Mouse (Mus musculus) B cell, adult 2 months (primary cell): ENCODE measurements at regions not wholly inside any gene's neighbourhood (a gene's known extent, or its start where the extent isn't known, plus 50 kb on each side); places are given as distances from the start of the nearest gene placed in this dataset.

Experiments used
- DNase-seq, 2 experiments: peaks; one replicate each; pipeline ENCODE4 v3.0.0; 2022

DNA sequence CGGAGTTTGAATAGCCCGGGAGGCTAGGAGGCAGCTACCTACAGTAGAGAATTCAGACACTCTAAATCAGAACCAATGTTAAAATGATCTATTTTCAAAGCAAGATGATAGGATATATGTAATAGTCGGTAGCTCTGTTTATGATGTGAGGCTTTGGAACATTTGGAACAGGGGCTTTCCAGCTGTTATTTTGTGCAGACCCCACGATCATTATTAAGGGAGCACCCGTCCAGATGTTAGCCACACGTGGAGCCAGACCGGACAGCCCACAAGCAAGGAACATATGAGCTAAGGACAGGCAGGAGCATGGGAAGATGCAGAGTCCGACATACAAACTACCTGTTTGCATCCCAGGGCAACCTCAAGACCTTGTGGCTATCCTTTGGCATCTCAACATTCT is 74.3 kb upstream of the Cpm start:
- no peak for DNase-seq

GRCm38 (mm10) chr10:117554533-117554932 is 74.8 kb upstream of the Cpm start:
- no peak for DNase-seq

DNA sequence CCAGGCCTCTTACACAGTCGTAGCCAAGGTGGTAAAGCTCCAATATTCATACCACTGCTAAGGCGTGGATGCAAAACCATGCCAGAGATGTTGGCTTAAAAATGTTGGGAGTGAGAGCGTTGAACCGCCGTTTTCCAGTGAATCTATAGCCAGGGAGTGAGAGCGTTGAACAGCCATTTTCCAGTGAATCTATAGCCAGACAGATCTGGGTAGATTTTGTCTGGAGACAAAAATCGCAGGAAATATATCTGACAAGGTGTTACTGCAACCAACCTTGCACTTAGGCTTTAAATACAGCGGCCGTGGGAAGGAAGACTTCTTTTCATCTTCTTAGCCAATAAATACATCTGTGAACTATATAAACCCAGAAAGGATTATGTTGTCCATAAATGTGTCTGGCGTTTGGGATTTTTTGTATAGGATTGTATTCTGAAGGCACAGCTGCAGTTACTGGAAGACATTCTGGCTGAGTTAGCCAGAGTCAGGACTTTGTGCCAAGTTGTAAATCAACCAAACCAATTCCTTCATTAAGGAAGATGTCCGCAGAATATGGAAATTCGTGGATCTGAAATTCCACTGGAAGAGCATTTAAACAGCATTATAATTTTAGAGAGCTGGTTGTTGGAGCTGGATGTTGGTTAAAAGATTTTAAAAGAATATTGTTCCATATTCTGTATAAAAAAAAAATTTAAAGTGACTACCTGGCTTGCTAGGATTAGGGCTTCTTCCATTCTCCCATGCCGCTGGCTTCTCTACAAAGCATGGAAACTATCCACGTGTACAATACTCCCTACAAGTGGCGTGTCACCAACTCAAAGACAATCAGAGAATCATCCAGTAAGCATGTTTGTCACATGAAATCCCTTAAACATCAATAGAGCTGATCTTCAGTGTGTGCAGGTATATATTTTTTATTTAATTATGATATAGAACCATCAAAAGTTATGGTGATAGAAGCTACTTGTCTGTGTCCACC is 75.8 kb upstream of the Cpm start:
- DNase-seq = no peak

DNA sequence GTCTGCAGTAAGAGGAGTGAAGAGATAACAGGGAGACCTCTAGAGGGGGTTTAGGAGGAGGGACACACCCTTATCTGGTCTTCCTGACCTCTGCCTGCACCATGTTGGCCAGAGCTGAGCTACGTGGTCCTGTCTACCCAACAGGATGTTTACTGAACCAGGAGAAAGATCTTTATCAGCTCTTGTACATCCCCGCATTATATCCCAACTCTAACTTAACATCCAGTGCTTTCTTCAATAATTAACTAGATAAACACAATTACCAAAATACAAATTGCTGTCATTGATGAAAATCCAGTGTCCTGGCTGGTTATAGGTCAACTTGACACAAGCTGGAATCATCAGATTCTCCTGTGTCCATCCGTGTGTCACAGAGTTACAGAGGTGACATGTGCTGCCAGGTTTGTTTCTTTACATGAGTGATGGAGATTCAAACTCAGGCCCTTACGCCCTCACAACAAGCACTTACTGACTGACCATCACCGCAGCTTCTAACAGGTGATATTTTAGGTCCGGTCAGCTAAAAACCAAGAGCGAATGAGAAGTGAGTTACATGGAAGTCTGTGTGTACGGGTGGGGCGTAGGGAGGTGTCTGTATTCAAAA is 77.1 kb upstream of the Cpm start:
- DNase-seq = no peak

- no peak for DNase-seq
Observed at GRCm38 (mm10) chr10:117551234-117552048, 77.9 kb upstream of the Cpm start.

- DNase-seq = no peak
Observed at GRCm38 (mm10) chr10:117549854-117550605, 79.3 kb upstream of the Cpm start.

- DNase-seq = no peak
Observed at GRCm38 (mm10) chr10:117549506-117549830, 79.8 kb upstream of the Cpm start.

DNA sequence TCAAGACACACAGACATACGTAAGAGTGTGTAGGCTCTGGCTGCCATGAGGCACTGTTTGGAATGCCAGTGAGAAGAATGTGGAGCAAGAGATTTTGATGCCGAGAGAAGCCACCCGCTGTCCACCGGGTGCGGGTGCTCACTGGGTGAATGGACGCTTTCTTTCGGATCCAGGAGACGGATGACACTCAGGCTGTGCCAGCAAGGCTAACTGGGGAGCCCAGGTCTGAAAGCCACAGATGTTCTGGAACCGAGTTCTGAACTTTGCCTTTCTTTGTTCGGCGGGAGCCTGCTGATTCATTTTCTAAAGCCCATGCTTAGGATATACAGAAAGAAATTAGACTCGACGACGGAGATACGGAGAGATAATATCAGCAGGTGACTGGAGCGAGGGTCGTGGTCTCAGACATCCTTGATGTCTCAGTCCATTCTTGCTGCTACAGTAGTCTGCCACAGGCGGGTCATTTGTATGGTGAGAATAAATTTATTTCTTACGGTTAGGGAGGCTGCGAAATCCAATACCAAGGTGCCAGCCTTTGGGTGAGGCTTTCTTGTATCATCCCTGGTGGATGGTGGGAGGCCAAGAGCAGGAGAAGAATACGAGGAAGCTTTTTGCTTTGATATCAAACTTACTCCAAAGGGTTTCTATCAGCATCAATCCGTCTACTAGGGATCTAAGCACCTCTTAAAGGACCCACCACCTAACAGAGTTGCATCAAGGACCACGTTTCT is 80.4 kb upstream of the Cpm start:
- no peak for DNase-seq

DNA sequence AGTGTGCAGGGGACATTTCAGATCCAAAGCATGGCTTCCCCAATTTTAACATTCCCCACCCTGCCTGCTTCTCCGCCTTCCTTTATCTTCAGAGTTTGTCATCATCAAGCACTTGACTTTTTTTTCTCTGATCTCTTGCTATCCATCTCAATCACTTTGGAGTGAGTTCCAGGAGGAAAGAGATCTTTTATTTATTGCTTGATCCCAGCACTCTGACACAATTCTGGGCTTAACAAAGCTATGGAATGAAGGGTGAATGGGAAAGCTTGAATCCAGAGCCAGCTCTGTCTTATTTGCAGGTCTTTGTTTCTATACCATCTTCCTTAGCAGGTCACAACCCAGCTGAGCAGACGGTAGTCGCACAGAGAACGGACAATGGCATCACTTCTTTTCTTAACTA is 81.0 kb upstream of the Cpm start:
- no peak for DNase-seq

DNA sequence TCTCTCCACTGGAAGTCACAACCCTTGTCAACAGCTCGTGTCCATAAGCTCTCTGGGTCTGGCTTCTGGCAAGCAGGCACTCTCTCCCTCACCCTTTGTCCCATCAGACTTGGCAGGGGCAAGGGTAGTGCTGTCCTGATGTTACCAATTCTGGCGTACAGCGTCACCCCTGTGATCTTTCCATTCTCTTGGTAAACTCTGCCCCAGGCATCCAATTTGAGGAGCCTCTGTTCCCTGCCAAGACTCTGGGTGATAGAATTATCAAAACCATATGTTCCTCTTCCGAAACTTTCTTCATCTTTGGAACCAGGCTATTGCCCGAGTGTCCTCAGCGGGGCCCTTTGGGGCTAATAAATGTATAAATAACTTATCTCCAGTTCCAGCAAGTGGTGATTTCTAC is 82.0 kb upstream of the Cpm start:
- no peak for DNase-seq

- DNase-seq = no peak
Observed at GRCm38 (mm10) chr10:117545842-117546631, 83.3 kb upstream of the Cpm start.

GRCm38 (mm10) chr10:117544680-117545546 is 84.4 kb upstream of the Cpm start:
- DNase-seq = no peak

GRCm38 (mm10) chr10:117543995-117544679 is 85.2 kb upstream of the Cpm start:
- DNase-seq = no peak

DNA sequence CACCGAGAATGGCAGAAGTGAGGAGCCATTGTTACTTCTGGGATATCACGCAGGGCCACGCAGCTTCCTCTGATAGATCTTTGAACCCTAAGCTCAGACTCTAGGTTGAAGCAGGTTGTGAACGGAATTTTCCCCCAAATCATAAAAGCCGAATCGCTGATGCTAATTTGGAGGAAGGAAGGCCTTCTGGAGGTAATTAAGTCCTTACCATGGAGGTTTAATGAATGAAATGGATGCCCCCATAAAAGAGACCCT is 85.7 kb upstream of the Cpm start:
- no peak for DNase-seq

DNA sequence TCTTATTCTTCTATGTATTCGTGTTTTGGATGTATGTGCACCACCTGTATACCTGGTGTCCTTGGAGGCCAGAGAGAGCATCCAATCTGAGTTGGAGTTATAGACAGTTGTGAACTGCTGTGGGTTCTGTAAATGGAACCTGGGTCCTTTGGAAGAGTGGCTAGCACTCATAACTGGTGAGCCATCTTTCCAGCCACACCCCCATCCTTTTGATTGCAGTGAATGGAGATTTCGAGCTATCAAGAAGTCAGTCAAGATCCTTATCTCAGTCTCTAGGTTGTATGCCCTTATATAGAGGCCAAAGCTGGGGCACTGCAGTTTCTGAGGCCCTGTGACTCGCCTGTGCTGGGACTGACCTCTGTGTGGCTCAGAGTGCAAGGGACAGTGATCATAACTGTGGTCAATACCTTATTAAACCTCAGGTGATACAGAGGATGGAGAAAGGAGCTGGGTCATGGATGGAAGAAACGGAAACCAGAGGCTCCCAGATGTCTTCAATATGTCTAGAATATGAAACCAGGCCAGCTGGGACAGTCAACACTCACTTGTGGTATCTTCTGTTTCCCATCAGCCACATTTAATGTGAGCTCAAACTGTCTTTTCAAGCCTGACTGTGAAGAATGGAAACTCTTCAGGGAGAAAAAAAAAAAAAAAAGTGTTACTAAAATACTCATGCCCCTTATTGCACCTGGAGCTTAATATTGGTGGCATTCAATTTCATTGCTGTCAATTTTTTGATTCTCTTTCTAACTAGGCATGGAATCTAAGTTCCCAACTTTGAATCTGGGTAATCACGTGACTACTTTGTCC is 86.2 kb upstream of the Cpm start:
- DNase-seq = no peak

- DNase-seq = no peak
Observed at GRCm38 (mm10) chr10:117542351-117542750, 86.9 kb upstream of the Cpm start.

- no peak for DNase-seq
Observed at GRCm38 (mm10) chr10:117541487-117541886, 87.8 kb upstream of the Cpm start.

- DNase-seq = no peak
Observed at GRCm38 (mm10) chr10:117540747-117541398, 88.4 kb upstream of the Cpm start.
